Mouse (Mus musculus): ENCODE measurements around the gene Dlg4.
"Not testable (repeated sequence)": the region's sequence is repeated elsewhere in the genome, so short reads cannot be mapped to it uniquely, and the experiment has no call there.

Dlg4 gene

GRCm38 (mm10) chr11:70049366-70049765, 32.6 kb downstream of the Dlg4 start:
- no peak for DNase-seq (ENCODE audit: low spot score in 2 of 2)

DNA sequence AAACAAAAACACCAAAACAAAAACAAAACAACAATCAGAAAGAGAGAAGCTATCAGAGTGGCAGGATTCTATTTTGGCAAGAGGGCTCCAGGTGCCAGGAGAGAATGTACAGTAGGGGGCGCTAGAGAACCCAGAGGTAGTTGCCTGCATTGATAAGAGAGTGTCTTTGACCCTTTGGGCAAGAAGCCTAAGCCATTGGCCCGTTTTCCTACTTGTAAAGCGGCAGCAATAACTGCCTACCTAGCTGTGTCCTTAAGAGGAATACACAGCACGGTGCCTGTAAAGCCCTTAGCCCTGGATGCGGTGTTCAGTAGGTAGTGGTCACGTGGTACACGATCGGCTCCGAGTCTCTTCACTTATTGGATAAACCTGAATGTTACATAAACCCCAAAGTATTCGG, 33.1 kb downstream of the Dlg4 start:
- no peak for DNase-seq (ENCODE audit: low spot score in 2 of 2)

GRCm38 (mm10) chr11:70053156-70053555, 36.4 kb downstream of the Dlg4 start:
- DNase-seq (ENCODE audit: low spot score in 2 of 2), result no peak

DNA sequence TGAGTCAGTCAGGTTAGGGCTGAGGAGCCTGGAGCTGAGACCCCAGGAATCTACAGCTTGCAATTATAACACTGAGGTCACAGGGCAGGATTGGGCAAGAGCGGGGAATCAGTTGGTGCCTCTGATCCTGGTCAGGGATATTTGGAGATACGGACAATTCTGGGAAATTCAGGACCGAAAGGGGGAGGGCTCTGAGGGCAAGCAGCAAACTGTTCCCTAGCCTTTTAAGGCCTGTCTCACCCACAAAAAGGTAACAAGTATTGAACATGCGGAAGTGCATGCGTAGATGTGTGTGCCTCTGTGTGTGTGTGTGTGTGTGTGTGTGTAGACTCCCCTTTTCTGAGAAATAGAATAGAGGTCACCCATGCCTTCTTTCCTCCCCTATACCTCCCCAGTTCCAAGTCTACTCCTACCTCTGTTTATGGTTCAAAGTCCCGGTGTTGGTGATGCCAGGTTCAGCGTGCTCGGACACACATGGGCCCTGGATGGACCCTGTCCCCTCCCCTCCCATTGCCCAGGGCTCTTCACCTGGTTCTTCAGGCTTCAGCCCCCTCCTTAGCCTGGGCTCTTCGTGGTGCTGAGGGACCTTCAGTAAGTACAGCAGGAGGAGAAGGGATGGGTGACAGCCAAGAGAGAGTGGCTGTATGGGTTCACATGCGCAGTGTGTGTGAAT, 37.3 kb downstream of the Dlg4 start, which contains the start of gene Asgr1:
Asgr1 (plus strand) TSS at position 188 of the 673 bp plus-strand sequence.
- no peak for DNase-seq (ENCODE audit: low spot score in 2 of 2)

DNA sequence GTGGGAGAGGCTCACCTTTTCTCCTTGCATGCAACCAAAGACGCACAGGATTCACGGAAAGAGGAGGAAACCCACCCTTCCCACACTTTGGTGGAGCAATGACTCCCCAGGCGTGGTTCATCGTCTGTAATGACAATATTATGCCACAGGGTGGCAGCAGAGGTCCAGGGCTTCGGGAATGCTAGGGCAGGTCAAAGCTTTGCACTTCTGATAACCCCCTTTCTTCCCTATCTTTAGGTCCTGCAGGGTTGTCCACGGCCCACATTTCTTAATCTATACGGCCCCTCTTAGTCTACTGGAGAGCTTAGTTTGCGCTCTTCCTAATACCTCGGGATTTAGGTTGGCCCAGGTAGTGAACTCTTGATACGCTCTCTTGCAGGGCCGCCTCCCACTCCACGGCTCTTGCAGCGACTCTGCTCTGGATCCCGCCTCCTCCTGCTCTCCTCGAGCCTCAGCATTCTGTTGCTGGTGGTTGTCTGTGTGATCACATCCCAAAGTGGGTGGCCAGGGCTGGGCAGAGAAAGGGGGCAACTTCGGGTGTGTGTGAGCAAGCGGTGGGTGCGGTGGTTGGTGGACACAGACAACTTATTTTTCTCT, 39.0 kb downstream of the Dlg4 start:
- DNase-seq (ENCODE audit: low spot score in 2 of 2), result peak; percentile 61 to 72

DNA sequence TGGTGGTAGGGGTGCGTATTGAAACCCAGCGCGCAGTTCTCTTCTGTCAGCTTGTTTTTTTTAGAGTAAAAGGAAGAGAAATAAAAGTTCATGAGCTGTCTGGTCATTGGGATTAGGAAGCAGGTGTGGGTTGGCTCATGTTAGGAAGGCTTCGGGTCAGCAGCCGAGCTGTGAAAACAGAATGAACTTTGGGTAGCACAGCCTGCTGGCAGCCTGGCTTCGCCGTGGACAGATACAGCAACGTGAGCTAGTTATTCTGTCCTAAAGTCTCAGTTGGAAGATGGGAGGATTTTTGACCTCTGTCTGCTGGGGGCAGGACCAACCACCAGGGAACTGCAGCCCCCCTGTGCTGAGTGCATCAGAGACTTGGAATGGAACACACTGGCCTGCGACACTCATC, 41.1 kb downstream of the Dlg4 start:
- DNase-seq (ENCODE audit: low spot score in 2 of 2), result no peak

DNA sequence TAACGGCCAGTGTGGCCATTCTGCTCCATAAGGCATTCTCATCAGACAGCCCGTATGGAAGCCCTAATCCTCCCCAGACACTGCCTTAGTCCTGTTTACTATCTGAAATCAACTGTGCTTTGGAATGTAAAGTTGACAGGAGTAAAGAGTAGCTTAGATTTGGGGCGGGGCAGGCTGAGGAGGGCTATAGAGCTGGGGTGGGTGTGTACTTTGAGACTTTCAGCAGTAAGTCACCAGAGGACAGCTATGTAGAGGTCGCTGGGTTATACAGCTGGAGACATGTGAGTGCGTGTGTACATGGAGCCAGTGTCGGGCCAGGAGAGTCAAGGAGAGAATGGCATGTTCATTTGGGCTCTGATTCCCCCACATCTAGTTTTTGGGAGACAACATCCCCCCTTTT, 43.2 kb downstream of the Dlg4 start:
- no peak for DNase-seq (ENCODE audit: low spot score in 2 of 2)

DNA sequence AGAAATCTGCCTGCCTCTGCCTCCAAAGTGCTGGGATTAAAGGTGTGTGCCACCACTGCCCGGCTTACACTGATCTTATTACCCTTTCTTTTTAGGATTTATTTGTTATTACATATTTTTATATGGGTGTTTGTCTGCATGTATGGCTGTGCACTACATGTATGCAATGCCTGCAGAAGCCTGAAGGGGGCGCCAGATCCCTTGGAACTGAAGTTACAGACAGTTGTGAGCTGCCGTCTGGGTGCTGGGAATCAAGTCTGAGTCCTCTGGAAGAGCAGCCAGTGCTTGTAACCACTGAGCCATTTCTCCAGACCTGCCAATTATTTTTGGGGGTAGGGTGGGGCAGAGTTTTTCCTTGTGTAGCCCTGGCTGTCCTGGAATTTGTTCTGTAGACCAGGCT, 46.3 kb downstream of the Dlg4 start:
- no peak for DNase-seq (ENCODE audit: low spot score in 2 of 2)

DNA sequence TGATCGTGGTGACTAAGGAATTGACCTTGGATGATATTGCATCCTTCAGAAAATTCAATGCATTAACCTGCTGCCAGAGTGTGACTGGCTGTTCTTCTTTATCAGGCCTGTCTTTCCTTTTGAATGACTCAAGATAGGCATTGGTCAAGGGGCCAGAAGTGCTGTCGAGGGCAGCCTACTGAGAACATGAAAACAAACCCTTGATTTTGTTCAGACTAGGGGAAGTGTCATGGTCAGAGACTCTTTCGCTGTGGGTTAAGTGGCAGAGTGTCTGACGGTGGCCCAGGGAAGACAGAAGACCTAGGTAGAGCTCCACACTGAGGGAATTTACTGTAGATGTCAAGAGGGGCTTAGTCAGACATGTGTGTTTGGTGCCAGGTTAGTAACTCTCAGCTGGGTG, 50.0 kb downstream of the Dlg4 start:
- DNase-seq (ENCODE audit: low spot score in 2 of 2), result no peak

DNA sequence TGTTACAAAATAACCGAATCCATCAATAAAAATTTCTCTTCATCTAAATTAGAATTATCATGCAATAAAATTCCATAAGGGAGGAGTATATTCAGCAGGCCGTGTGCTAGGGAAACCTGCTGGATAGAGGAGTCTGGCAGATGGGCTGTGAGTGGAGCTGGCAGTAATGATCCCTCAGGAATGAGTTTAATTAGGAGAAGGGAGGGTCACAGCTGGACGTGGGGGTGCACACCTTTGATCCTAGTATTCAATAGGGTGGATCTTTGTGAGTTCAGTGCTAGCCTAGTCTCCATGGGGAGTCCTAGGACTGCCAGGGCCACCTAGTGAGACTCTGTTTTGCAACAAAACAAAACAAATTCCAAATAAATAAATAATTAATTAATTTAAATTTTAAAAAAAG, 51.5 kb downstream of the Dlg4 start:
- no peak for DNase-seq (ENCODE audit: low spot score in 2 of 2)

GRCm38 (mm10) chr11:70070057-70070456, 53.3 kb downstream of the Dlg4 start:
- DNase-seq (ENCODE audit: low spot score in 2 of 2), result no peak

GRCm38 (mm10) chr11:70070603-70071002, 53.9 kb downstream of the Dlg4 start:
- not testable (repeated sequence) for DNase-seq (ENCODE audit: low spot score in 2 of 2)

DNA sequence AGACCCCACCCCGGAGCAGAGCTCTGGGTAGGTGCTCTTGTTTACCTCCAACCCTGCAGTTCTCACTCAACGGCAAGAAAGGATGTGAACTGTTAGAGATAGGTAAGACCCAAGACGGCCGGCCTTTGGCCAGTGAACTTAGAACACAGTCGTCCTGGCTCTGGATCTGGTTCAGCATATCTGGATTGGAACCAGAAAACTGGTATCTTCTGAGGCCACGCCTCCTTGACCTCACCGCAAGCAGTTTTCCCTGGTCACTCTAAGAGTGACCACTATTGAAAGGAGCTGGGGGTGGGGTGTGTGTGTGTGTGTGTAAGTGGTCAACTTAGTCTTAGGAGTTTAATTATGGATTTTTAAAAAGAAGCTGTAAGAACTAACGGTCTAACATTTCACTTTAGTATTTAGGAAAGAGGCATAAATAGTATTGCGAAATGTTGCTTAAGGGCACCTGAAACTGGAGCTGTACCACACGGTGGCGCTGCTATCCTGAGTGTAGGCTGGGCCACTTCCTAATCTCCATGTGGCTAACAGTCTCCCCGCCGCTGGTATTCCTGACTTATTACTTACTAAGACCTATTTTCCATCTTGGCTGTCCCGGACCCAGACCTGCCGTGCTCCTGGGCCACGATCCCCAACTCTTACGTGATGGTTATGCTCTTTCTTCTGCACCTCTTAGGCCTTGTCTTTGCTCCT, 57.8 kb downstream of the Dlg4 start:
- peak; percentile 76 to 80 for DNase-seq (ENCODE audit: low spot score in 2 of 2)

GRCm38 (mm10) chr11:70075581-70075980, 58.8 kb downstream of the Dlg4 start:
- DNase-seq (ENCODE audit: low spot score in 2 of 2), result no peak

DNA sequence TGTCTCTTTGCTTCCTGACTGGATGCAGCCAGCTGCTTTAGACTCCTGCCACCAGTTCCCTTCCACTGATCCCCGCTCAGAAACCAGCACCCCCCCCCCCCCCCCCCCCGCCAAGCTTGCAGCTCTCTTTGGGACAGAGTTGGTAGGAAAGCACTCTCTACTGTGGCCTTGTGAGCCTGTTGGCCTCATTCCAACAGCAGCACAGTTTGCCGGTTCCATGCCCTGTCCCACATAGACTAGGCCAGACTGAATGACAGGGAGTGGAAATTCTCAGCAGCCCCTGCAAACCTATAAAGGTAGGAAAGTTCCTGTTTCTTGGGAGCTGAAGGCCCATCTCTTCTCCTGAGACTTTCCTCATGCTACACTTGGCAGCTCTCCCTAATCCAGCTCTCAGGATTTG, 60.7 kb downstream of the Dlg4 start:
- DNase-seq (ENCODE audit: low spot score in 2 of 2), result no peak

- DNase-seq (ENCODE audit: low spot score in 2 of 2), result no peak
Measured at GRCm38 (mm10) chr11:70079175-70079574, 62.4 kb downstream of the Dlg4 start.

GRCm38 (mm10) chr11:70079928-70080327, 63.2 kb downstream of the Dlg4 start:
- DNase-seq (ENCODE audit: low spot score in 2 of 2), result no peak

GRCm38 (mm10) chr11:70080803-70081590, 64.3 kb downstream of the Dlg4 start:
- no peak for DNase-seq (ENCODE audit: low spot score in 2 of 2)

- DNase-seq (ENCODE audit: low spot score in 2 of 2), result no peak
Measured at GRCm38 (mm10) chr11:70084563-70084962, 67.8 kb downstream of the Dlg4 start.

- peak in 1 of 2 experiments; percentile 30 for DNase-seq (ENCODE audit: low spot score in 2 of 2)
Measured at GRCm38 (mm10) chr11:70091986-70092783, 75.4 kb downstream of the Dlg4 start, which contains the start of gene Asgr2. Gene Asgr2 (plus strand): TSS chr11:70092644.

Data from urinary bladder, postnatal 36 days (tissue).